Mouse (Mus musculus) liver, embryonic 14.5 days (tissue): ENCODE data around the gene Ddx6.

Experiments used
- CTCF ChIP-seq: IDR thresholded peaks from 2 replicates; pipeline ENCODE4 v1.5.1; 2016; ENCODE audit warnings: antibody characterized with exemption, low read depth, control low read depth
- EP300 ChIP-seq: IDR thresholded peaks from 2 replicates; pipeline ENCODE4 v1.6.1; 2016; ENCODE audit warnings: antibody characterized with exemption, low read depth

GRCm38 (mm10) chr9:44621114-44621513, 16.4 kb downstream of the Ddx6 start:
- TF ChIP-seq EP300 (no peak), CTCF (no peak)
